Mouse (Mus musculus) heart, embryonic 13.5 days (tissue): ENCODE results near the gene Hk1. TPM values are rescaled to one million over a fixed set of nuclear protein-coding genes. Genes with fewer than 3 reads are reported as not detected.

Experiments used
- ATAC-seq: fragments of 200-750 bp; cut with Nextera tagmentation; 2 replicates; pipeline ENCODE4 v1.8.0; 2017; ENCODE audit warnings: moderate TSS enrichment; ENCODE audit not compliant: insufficient number of reproducible peaks, low FRiP score, low TSS enrichment; ENCODE audit errors: extremely low read depth
- H3K27ac ChIP-seq: fragments of 300-500 bp; sonication (generic); replicated peaks from 2 replicates; pipeline ENCODE4 v1.5.1; 2015; ENCODE audit warnings: moderate library complexity, mild to moderate bottlenecking, inconsistent platforms
- H3K27me3 ChIP-seq: fragments of 300-500 bp; sonication (generic); replicated peaks from 2 replicates; pipeline ENCODE4 v1.6.1; 2015; ENCODE audit warnings: mild to moderate bottlenecking, inconsistent platforms
- H3K36me3 ChIP-seq: fragments of 300-500 bp; sonication (generic); 2 replicates; pipeline ENCODE4 v1.6.1; 2015; ENCODE audit warnings: mild to moderate bottlenecking, inconsistent platforms
- H3K4me1 ChIP-seq: fragments of 300-500 bp; sonication (generic); 2 replicates; pipeline ENCODE4 v1.6.1; 2015; ENCODE audit warnings: inconsistent platforms
- H3K4me2 ChIP-seq: fragments of 300-500 bp; sonication (generic); 2 replicates; pipeline ENCODE4 v1.6.1; 2015; ENCODE audit warnings: inconsistent platforms, mild to moderate bottlenecking, moderate library complexity
- H3K4me3 ChIP-seq: fragments of 300-500 bp; sonication (generic); 2 replicates; pipeline ENCODE4 v1.5.1; 2015; ENCODE audit warnings: moderate library complexity, mild to moderate bottlenecking, inconsistent platforms
- H3K9ac ChIP-seq: fragments of 300-500 bp; sonication (generic); 2 replicates; pipeline ENCODE4 v1.6.1; 2015; ENCODE audit warnings: inconsistent platforms, mild to moderate bottlenecking, moderate library complexity
- H3K9me3 ChIP-seq: fragments of 300-500 bp; sonication (generic); 2 replicates; pipeline ENCODE4 v1.6.1; 2016; ENCODE audit warnings: inconsistent platforms
- WGBS: fragments of 180-500 bp; shearing (Covaris S2); methylation state at CpG from one replicate; pipeline ENCODE4 v1.1.7; 2015; ENCODE audit warnings: mixed read lengths; 5-methylcytosine and 5-hydroxymethylcytosine counted together
- polyA plus RNA-seq: library from polyadenylated mRNA; unstranded; fragments of >200 nt; fragmentation: Nextera tagmentation; extraction: Ambion mirVana; gene quantifications from 2 replicates; pipeline ENCODE4 v1.2.1, GENCODE M21; 2015

Hk1 gene
- polyA plus RNA-seq, 1 experiment from 2014 or later: 163 TPM

GRCm38 (mm10) chr10:62410943-62411342, 31.2 kb upstream of the Hk1 start:
- no peak overlapping the region for H3K4me2 ChIP-seq
- no peaks in the 10 kb centered on the region for H3K36me3 ChIP-seq
- H3K9me3 ChIP-seq: no peaks in the 10 kb centered on the region
- no peak overlapping the region for H3K4me3 ChIP-seq
- H3K4me1 ChIP-seq: peaks cover 22% of the 10 kb centered on the region
- H3K27me3 ChIP-seq: peaks cover 39% of the 10 kb centered on the region
- no peak overlapping the region for H3K27ac ChIP-seq
- H3K9ac ChIP-seq: no peak overlapping the region
- ATAC-seq: no peak
- WGBS: 8% methylated on average over 5 of the region's 5 CpGs

- H3K4me1 ChIP-seq: 0 out of 2 replicates have a peak, but pooled peaks cover 7% of the 10 kb centered on the region
- H3K4me3 ChIP-seq: peak overlapping the region; percentile 24
- no peaks in the 10 kb centered on the region for H3K36me3 ChIP-seq
- WGBS: 43% methylated on average over 14 of the region's 14 CpGs
- no peak overlapping the region for H3K27ac ChIP-seq
- ATAC-seq: no peak
- 0 out of 2 replicates have a peak overlapping the region, but pooled peaks have one; percentile 28 for H3K9ac ChIP-seq
- H3K27me3 ChIP-seq: peaks cover 41% of the 10 kb centered on the region
- H3K9me3 ChIP-seq: no peaks in the 10 kb centered on the region
- H3K4me2 ChIP-seq: peak overlapping the region; percentile 54
Measured at GRCm38 (mm10) chr10:62404901-62405300, 25.2 kb upstream of the Hk1 start.

- no peak for ATAC-seq
- Histone ChIP-seq H3K4me2 (no peak overlapping the region), H3K9me3 (no peaks in the 10 kb centered on the region), H3K9ac (no peak overlapping the region), H3K4me1 (0 out of 2 replicates have a peak, but pooled peaks cover 7% of the 10 kb centered on the region), H3K27ac (no peak overlapping the region), H3K36me3 (no peaks in the 10 kb centered on the region), H3K4me3 (no peak overlapping the region), H3K27me3 (peaks cover 21% of the 10 kb centered on the region)
- WGBS: 77% methylated on average over 19 of the region's 19 CpGs
Measured at GRCm38 (mm10) chr10:62401641-62402111, 22.0 kb upstream of the Hk1 start.

GRCm38 (mm10) chr10:62383011-62383410, 3.3 kb upstream of the Hk1 start:
- Histone ChIP-seq H3K9me3 (no peaks in the 10 kb centered on the region), H3K9ac (no peak overlapping the region), H3K27ac (no peak overlapping the region), H3K4me2 (no peak overlapping the region), H3K4me1 (no peaks in the 10 kb centered on the region), H3K36me3 (no peaks in the 10 kb centered on the region), H3K27me3 (peaks cover 8% of the 10 kb centered on the region; the same call in 1 of the 2 replicates), H3K4me3 (no peak overlapping the region)
- 76% methylated on average over 3 of the region's 3 CpGs for WGBS
- ATAC-seq: no peak

GRCm38 (mm10) chr10:62380936-62381335, 1.2 kb upstream of the Hk1 start:
- Histone ChIP-seq H3K27me3 (peaks cover 8% of the 10 kb centered on the region; the same call in 1 of the 2 replicates), H3K9me3 (no peaks in the 10 kb centered on the region), H3K36me3 (no peaks in the 10 kb centered on the region), H3K27ac (no peak overlapping the region), H3K4me1 (no peaks in the 10 kb centered on the region), H3K4me3 (no peak overlapping the region), H3K9ac (no peak overlapping the region), H3K4me2 (no peak overlapping the region)
- ATAC-seq: no peak

GRCm38 (mm10) chr10:62358827-62359226, 20.9 kb downstream of the Hk1 start:
- H3K9me3 ChIP-seq: no peaks in the 10 kb centered on the region
- H3K27me3 ChIP-seq: no peaks in the 10 kb centered on the region
- no peak overlapping the region for H3K27ac ChIP-seq
- no peak for ATAC-seq
- no peak overlapping the region for H3K4me2 ChIP-seq
- no peaks in the 10 kb centered on the region for H3K36me3 ChIP-seq
- H3K4me3 ChIP-seq: no peak overlapping the region
- H3K9ac ChIP-seq: no peak overlapping the region
- 85% methylated on average over 7 of the region's 7 CpGs for WGBS
- H3K4me1 ChIP-seq: 0 out of 2 replicates have a peak, but pooled peaks cover 3% of the 10 kb centered on the region

GRCm38 (mm10) chr10:62356105-62356730, 23.5 kb downstream of the Hk1 start:
- H3K9me3 ChIP-seq: no peaks in the 10 kb centered on the region
- H3K9ac ChIP-seq: no peak overlapping the region
- no peak overlapping the region for H3K4me3 ChIP-seq
- no peak for ATAC-seq
- H3K27me3 ChIP-seq: no peaks in the 10 kb centered on the region
- no peak overlapping the region for H3K4me2 ChIP-seq
- no peak overlapping the region for H3K27ac ChIP-seq
- 71% methylated on average over 17 of the region's 17 CpGs for WGBS
- no peaks in the 10 kb centered on the region for H3K36me3 ChIP-seq
- H3K4me1 ChIP-seq: 0 out of 2 replicates have a peak, but pooled peaks cover 3% of the 10 kb centered on the region

- H3K9ac ChIP-seq: 0 out of 2 replicates have a peak overlapping the region, but pooled peaks have one; percentile 10
- no peak overlapping the region for H3K27ac ChIP-seq
- H3K4me2 ChIP-seq: no peak overlapping the region
- 0 out of 2 replicates have a peak, but pooled peaks cover 3% of the 10 kb centered on the region for H3K9me3 ChIP-seq
- WGBS: 45% methylated on average over 5 of the region's 5 CpGs
- H3K36me3 ChIP-seq: no peaks in the 10 kb centered on the region
- ATAC-seq: no peak
- H3K4me1 ChIP-seq: peaks cover 26% of the 10 kb centered on the region
- H3K27me3 ChIP-seq: no peaks in the 10 kb centered on the region
- no peak overlapping the region for H3K4me3 ChIP-seq
Measured at GRCm38 (mm10) chr10:62345147-62345546, 34.6 kb downstream of the Hk1 start.

GRCm38 (mm10) chr10:62344004-62344752, 35.5 kb downstream of the Hk1 start:
- Histone ChIP-seq H3K9ac (no peak overlapping the region), H3K4me1 (peaks cover 22% of the 10 kb centered on the region), H3K27me3 (no peaks in the 10 kb centered on the region), H3K9me3 (0 out of 2 replicates have a peak, but pooled peaks cover 3% of the 10 kb centered on the region), H3K4me3 (no peak overlapping the region), H3K27ac (no peak overlapping the region), H3K36me3 (no peaks in the 10 kb centered on the region), H3K4me2 (no peak overlapping the region)
- WGBS: 54% methylated on average over 9 of the region's 9 CpGs
- ATAC-seq: no peak

- no peak for ATAC-seq
- Histone ChIP-seq H3K27ac (no peak overlapping the region), H3K4me2 (peak overlapping the region; percentile 91)
Measured at GRCm38 (mm10) chr10:62342512-62342911, 37.2 kb downstream of the Hk1 start.

GRCm38 (mm10) chr10:62341956-62342355, 37.8 kb downstream of the Hk1 start:
- peak overlapping the region; percentile 63 for H3K9ac ChIP-seq
- peak overlapping the region; percentile 91 for H3K4me2 ChIP-seq
- no peaks in the 10 kb centered on the region for H3K27me3 ChIP-seq
- no peaks in the 10 kb centered on the region for H3K36me3 ChIP-seq
- no peaks in the 10 kb centered on the region for H3K9me3 ChIP-seq
- H3K4me1 ChIP-seq: peaks cover 40% of the 10 kb centered on the region
- ATAC-seq: no peak
- 0 out of 2 replicates have a peak overlapping the region, but pooled peaks have one; percentile 98 for H3K27ac ChIP-seq
- H3K4me3 ChIP-seq: peak overlapping the region; percentile 96
- WGBS: 83% methylated on average over 4 of the region's 4 CpGs

More at GRCm38 (mm10) chr10:62342512-62342911, 37.2 kb downstream of the Hk1 start:
- Histone ChIP-seq H3K9ac (peak overlapping the region; percentile 63; the same call in 1 of the 2 replicates), H3K4me3 (peak overlapping the region; percentile 96), H3K27me3 (no peaks in the 10 kb centered on the region), H3K36me3 (no peaks in the 10 kb centered on the region), H3K9me3 (no peaks in the 10 kb centered on the region), H3K4me1 (peaks cover 34% of the 10 kb centered on the region)
- 71% methylated on average over 6 of the region's 6 CpGs for WGBS
